Mouse (Mus musculus) c-Kit-positive CD71-positive TER-119-positive erythroid progenitor cells, embryonic 14.5 days (primary cell): ENCODE data around the gene Safb2.
A peak's percentile ranks its signal among the peaks of the same experiment; 100 is the strongest.
"Not testable (repeated sequence)": the region's sequence is repeated elsewhere in the genome, so short reads cannot be mapped to it uniquely, and the experiment has no call there.

Experiments
- DNase-seq: peaks from one replicate; pipeline ENCODE4 v3.0.0-alpha.2; 2013; ENCODE audit warnings: low spot score

Safb2 gene

GRCm38 (mm10) chr17:56584257-56585130, at the start of gene Safb2, which contains the start of gene Safb:
Safb2 (minus strand) TSS chr17:56584585.
Safb (plus strand) TSS chr17:56584825.
- DNase-seq = peak; percentile 97

- no peak for DNase-seq
Observed at GRCm38 (mm10) chr17:56634023-56634422, 49.6 kb upstream of the Safb2 start.

- no peak for DNase-seq
Observed at GRCm38 (mm10) chr17:56631807-56632206, 47.4 kb upstream of the Safb2 start.

- DNase-seq = not testable (repeated sequence)
Observed at GRCm38 (mm10) chr17:56629800-56630781, 45.7 kb upstream of the Safb2 start.

- no peak for DNase-seq
Observed at GRCm38 (mm10) chr17:56627530-56628277, 43.3 kb upstream of the Safb2 start, which contains the start of gene Catsperd. Catsperd (plus strand) TSS chr17:56628143.

- peak; percentile 97 for DNase-seq
Observed at GRCm38 (mm10) chr17:56626754-56627470, 42.5 kb upstream of the Safb2 start, which contains the start of gene Lonp1. Lonp1 (minus strand) TSS chr17:56626887.

GRCm38 (mm10) chr17:56626260-56626659, 41.9 kb upstream of the Safb2 start:
- DNase-seq = no peak

- no peak for DNase-seq
Observed at GRCm38 (mm10) chr17:56625495-56625894, 41.1 kb upstream of the Safb2 start.

- DNase-seq = no peak
Observed at GRCm38 (mm10) chr17:56617628-56618027, 33.2 kb upstream of the Safb2 start.

- no peak for DNase-seq
Observed at GRCm38 (mm10) chr17:56616725-56617124, 32.3 kb upstream of the Safb2 start.

- DNase-seq = no peak
Observed at GRCm38 (mm10) chr17:56615792-56616191, 31.4 kb upstream of the Safb2 start.

- DNase-seq = no peak
Observed at GRCm38 (mm10) chr17:56615136-56615784, 30.9 kb upstream of the Safb2 start.

GRCm38 (mm10) chr17:56614391-56615135, 30.2 kb upstream of the Safb2 start:
- no peak for DNase-seq

GRCm38 (mm10) chr17:56613893-56614292, 29.5 kb upstream of the Safb2 start:
- DNase-seq = not testable (repeated sequence)

- peak; percentile 86 for DNase-seq
Observed at GRCm38 (mm10) chr17:56613236-56613844, 29.0 kb upstream of the Safb2 start, which contains the start of gene Rpl36. Rpl36 (plus strand) TSS chr17:56613416.

GRCm38 (mm10) chr17:56612565-56612939, 28.2 kb upstream of the Safb2 start:
- not testable (repeated sequence) for DNase-seq

- DNase-seq = peak; percentile 83
Observed at GRCm38 (mm10) chr17:56611861-56612564, 27.6 kb upstream of the Safb2 start.

GRCm38 (mm10) chr17:56611323-56611722, 26.9 kb upstream of the Safb2 start:
- DNase-seq = no peak
